Mouse (Mus musculus) CH12.LX (cell line): ENCODE measurements around the gene Samd4b. TPM values are rescaled to one million over a fixed set of nuclear protein-coding genes. Genes with fewer than 3 reads are reported as not detected.

Experiments used
- DNase-seq: peaks from one replicate; pipeline ENCODE4 v3.0.0-alpha.2; 2013; ENCODE audit errors: extremely low read depth
- H3K27ac ChIP-seq: 2 replicates; pipeline ENCODE4 v1.5.1; 2012; ENCODE audit warnings: low read depth, mild to moderate bottlenecking, control low read depth, moderate library complexity; ENCODE audit not compliant: insufficient read depth
- H3K27me3 ChIP-seq: replicated peaks from 2 replicates; pipeline ENCODE3; 2012; ENCODE audit warnings: inconsistent platforms
- H3K36me3 ChIP-seq, 2 experiments: replicated peaks in 1 of 2; 2 replicates each; pipeline versions ENCODE3 to v1.6.1; 2012; ENCODE audit warnings: inconsistent platforms in 1 of 2, low read length in 1 of 2, mild to moderate bottlenecking in 1 of 2, mixed read lengths in 1 of 2, moderate library complexity in 1 of 2; ENCODE audit not compliant: control insufficient read depth in 1 of 2, insufficient read depth in 1 of 2
- H3K4me1 ChIP-seq, 2 experiments: 2 replicates each; pipeline ENCODE4 v1.6.1; 2012; ENCODE audit warnings: inconsistent platforms in 1 of 2, moderate library complexity in 1 of 2; ENCODE audit not compliant: insufficient read depth in 2 of 2, control insufficient read depth in 1 of 2
- H3K4me2 ChIP-seq: 2 replicates; pipeline ENCODE4 v1.6.1; 2012; ENCODE audit warnings: low read depth, mild to moderate bottlenecking, control low read depth; ENCODE audit not compliant: poor library complexity, insufficient read depth, severe bottlenecking
- H3K4me3 ChIP-seq, 3 experiments: fragments of 150-350 bp in 1 of 3; sonication (generic) in 1 of 3; replicated peaks in 1 of 3; 2 replicates each; pipeline versions ENCODE3 to v1.5.1; 2011 to 2012; ENCODE audit warnings: low read depth in 2 of 3, low read length in 2 of 3, mild to moderate bottlenecking in 2 of 3, moderate library complexity in 2 of 3, control low read depth in 1 of 3, improper control_type of control experiment in 1 of 3, inconsistent platforms in 1 of 3, mixed read lengths in 1 of 3; ENCODE audit not compliant: poor library complexity in 1 of 3
- H3K79me2 ChIP-seq: replicated peaks from 2 replicates; pipeline ENCODE4 v1.6.1; 2012; ENCODE audit warnings: mild to moderate bottlenecking, moderate library complexity; ENCODE audit not compliant: control insufficient read depth, poor library complexity, insufficient read depth, severe bottlenecking; ENCODE audit errors: extremely low read depth
- H3K9ac ChIP-seq: 2 replicates; pipeline ENCODE4 v1.6.1; 2012; ENCODE audit warnings: low read depth, mild to moderate bottlenecking, control low read depth, moderate library complexity; ENCODE audit not compliant: insufficient read depth
- H3K9me3 ChIP-seq: replicated peaks from 2 replicates; pipeline ENCODE3; 2012; ENCODE audit warnings: low read length, inconsistent platforms, mixed read lengths
- CHD2 ChIP-seq: IDR thresholded peaks from 2 replicates; pipeline ENCODE4 v1.6.1; 2011; ENCODE audit warnings: low read length, improper control_type of control experiment
- CTCF ChIP-seq, 2 experiments: IDR thresholded peaks in 1 of 2; conservative IDR thresholded peaks in 1 of 2; 2 replicates each; pipeline ENCODE4 v1.5.1; 2011 to 2012; ENCODE audit warnings: low read depth in 2 of 2, low read length in 2 of 2, improper control_type of control experiment in 1 of 2, inconsistent platforms in 1 of 2, mild to moderate bottlenecking in 1 of 2, moderate library complexity in 1 of 2
- E2F4 ChIP-seq: IDR thresholded peaks from 2 replicates; pipeline ENCODE4 v1.6.1; 2011; ENCODE audit warnings: low read depth, low read length, improper control_type of control experiment; ENCODE audit not compliant: insufficient replicate concordance
- ELF1 ChIP-seq: IDR thresholded peaks from 2 replicates; pipeline ENCODE4 v1.6.1; 2014; ENCODE audit warnings: low read depth, mild to moderate bottlenecking, inconsistent platforms, low read length, improper control_type of control experiment
- EP300 ChIP-seq: IDR thresholded peaks from 2 replicates; pipeline ENCODE4 v1.6.1; 2011; ENCODE audit warnings: low read length, improper control_type of control experiment
- JUN ChIP-seq: IDR thresholded peaks from 2 replicates; pipeline ENCODE4 v1.6.1; 2011; ENCODE audit warnings: low read depth, mild to moderate bottlenecking, low read length, improper control_type of control experiment, moderate library complexity; ENCODE audit not compliant: insufficient read depth
- KAT2A ChIP-seq: IDR thresholded peaks from 2 replicates; pipeline ENCODE4 v1.6.1; 2012; ENCODE audit warnings: low read length, improper control_type of control experiment, inconsistent platforms; ENCODE audit not compliant: insufficient replicate concordance
- MAZ ChIP-seq: IDR thresholded peaks from 2 replicates; pipeline ENCODE4 v1.6.1; 2012; ENCODE audit warnings: low read depth, mild to moderate bottlenecking, inconsistent platforms, low read length, improper control_type of control experiment, moderate library complexity
- MXI1 ChIP-seq: IDR thresholded peaks from 2 replicates; pipeline ENCODE4 v1.6.1; 2011; ENCODE audit warnings: mild to moderate bottlenecking, low read depth, low read length, improper control_type of control experiment
- MYC ChIP-seq: IDR thresholded peaks from 2 replicates; pipeline ENCODE4 v1.6.1; 2011; ENCODE audit warnings: low read depth, mild to moderate bottlenecking, improper control_type of control experiment, low read length
- NRF1 ChIP-seq: IDR thresholded peaks from 2 replicates; pipeline ENCODE4 v1.6.1; 2014; ENCODE audit warnings: low read depth, mild to moderate bottlenecking, inconsistent platforms, low read length, improper control_type of control experiment, moderate library complexity
- PAX5 ChIP-seq: IDR thresholded peaks from 2 replicates; pipeline ENCODE4 v1.6.1; 2012; ENCODE audit warnings: low read length, inconsistent platforms, mixed read lengths
- POLR2A ChIP-seq: IDR thresholded peaks from 2 replicates; pipeline ENCODE4 v1.6.1; 2011; ENCODE audit warnings: low read depth, mild to moderate bottlenecking, improper control_type of control experiment, low read length
- POLR2AphosphoS2 ChIP-seq: IDR thresholded peaks from 2 replicates; pipeline ENCODE4 v1.6.1; 2011; ENCODE audit warnings: low read depth, low read length, improper control_type of control experiment
- RCOR1 ChIP-seq: conservative IDR thresholded peaks from 2 replicates; pipeline ENCODE4 v1.6.1; 2012; ENCODE audit warnings: low read depth, mild to moderate bottlenecking, inconsistent platforms, low read length, improper control_type of control experiment
- TBP ChIP-seq: conservative IDR thresholded peaks from 2 replicates; pipeline ENCODE4 v1.6.1; 2011; ENCODE audit warnings: low read depth, low read length, improper control_type of control experiment
- TCF12 ChIP-seq: IDR thresholded peaks from 2 replicates; pipeline ENCODE4 v1.6.1; 2014; ENCODE audit warnings: low read depth, mild to moderate bottlenecking, inconsistent platforms, low read length, improper control_type of control experiment
- USF2 ChIP-seq: conservative IDR thresholded peaks from 2 replicates; pipeline ENCODE4 v1.6.1; 2011; ENCODE audit warnings: low read depth, low read length, improper control_type of control experiment
- ZC3H11A ChIP-seq: IDR thresholded peaks from 2 replicates; pipeline ENCODE4 v1.6.1; 2012; ENCODE audit warnings: low read depth, mild to moderate bottlenecking, inconsistent platforms, low read length, improper control_type of control experiment
- ZKSCAN1 ChIP-seq: IDR thresholded peaks from 2 replicates; pipeline ENCODE4 v1.6.1; 2012; ENCODE audit warnings: low read depth, inconsistent platforms, low read length, improper control_type of control experiment, borderline replicate concordance
- ZNF384 ChIP-seq: IDR thresholded peaks from 2 replicates; pipeline ENCODE4 v1.6.1; 2012; ENCODE audit warnings: low read depth, low read length, improper control_type of control experiment, inconsistent platforms
- dilution Hi-C: fragments of 300-500 bp; cut with MboI; formaldehyde crosslinking; loops from 2 replicates; pipeline ENCODE4 v1.14.3; 2020; ENCODE audit warnings: low sequenced_read_pairs; ENCODE audit not compliant: extremely low pct_unique_long_range_greater_than_20kb, extremely low pct_ligation_motif_present
- in situ Hi-C: fragments of 300-500 bp; cut with MboI; formaldehyde crosslinking; loops from 3 replicates; pipeline ENCODE4 v1.14.3; 2019; ENCODE audit warnings: low sequenced_read_pairs, low pct_ligation_motif_present, low pct_unique_long_range_greater_than_20kb, mixed read lengths
- polyA plus RNA-seq: library from polyadenylated mRNA; unstranded; fragments of >175 nt; gene quantifications from 2 replicates; pipeline ENCODE4 v1.2.1, GENCODE M21; 2012; ENCODE audit warnings: low read depth; ENCODE audit not compliant: insufficient read length
- total RNA-seq, 2 experiments: library from RNA; depleted of rRNA; stranded (reverse); fragments of 300-350 nt in 1 of 2; fragments of >200 nt in 1 of 2; gene quantifications; 2 replicates each; pipeline ENCODE4 v1.2.3; 2012 to 2014

Samd4b gene
- total and polyA plus RNA-seq, 3 experiments: 3.7 to 24.6 (median 10.0) TPM

GRCm38 (mm10) chr7:28464416-28465212 lies 133.3 kb downstream of the Samd4b start:
- dilution Hi-C loops (no loop called here), in situ Hi-C loops (no loop called here)
- H3K27me3 ChIP-seq: no peaks in the 10 kb centered on the region
- no peaks in the 10 kb centered on the region for H3K79me2 ChIP-seq
- H3K27ac ChIP-seq: no peak overlapping the region
- H3K9me3 ChIP-seq: no peaks in the 10 kb centered on the region
- H3K9ac ChIP-seq: 0 out of 2 replicates have a peak overlapping the region, but pooled peaks have one; percentile 9
- H3K4me2 ChIP-seq: peak overlapping the region; percentile 71
- DNase-seq: peak; percentile 90
- peak overlapping the region in 1 of 3 experiments; percentile 31 for H3K4me3 ChIP-seq
- peaks cover 7 to 24% of the 10 kb centered on the region in 2 experiments; a peak in 3 of 4 replicates for H3K4me1 ChIP-seq
- TF ChIP-seq CHD2 (peak; percentile 79), ELF1 (no peak), NRF1 (peak; percentile 61), USF2 (no peak), POLR2A (peak; percentile 68), ZKSCAN1 (no peak), KAT2A (no peak), TBP (0 out of 2 replicates have a peak, but pooled peaks have one; percentile 36)
- TF ChIP-seq, all 38 proteins: peak for 4
- peaks cover 10 to 11% of the 10 kb centered on the region in 2 experiments for H3K36me3 ChIP-seq

DNA sequence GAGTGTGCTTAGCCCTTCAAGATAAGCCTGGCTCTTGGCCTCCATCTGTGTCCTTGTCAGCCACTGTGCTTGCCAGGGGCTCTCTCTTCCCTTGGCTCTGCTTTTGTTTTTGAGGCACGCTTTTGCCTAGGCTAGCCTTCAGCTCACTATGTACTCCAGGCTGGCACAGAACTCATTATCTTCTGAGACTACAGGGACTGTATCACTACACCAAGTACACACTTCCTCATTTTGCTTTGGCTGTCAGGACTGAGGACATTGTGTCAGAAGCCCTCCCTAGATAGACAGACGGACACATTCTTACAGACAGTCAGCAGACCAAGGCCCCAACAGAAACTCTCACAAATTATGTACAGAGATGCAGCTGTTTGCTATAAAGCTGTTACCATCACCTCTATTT lies 135.2 kb downstream of the Samd4b start:
- H3K4me2 ChIP-seq: no peak overlapping the region
- dilution Hi-C loops: no loop called here
- DNase-seq: no peak
- peaks cover 7 to 24% of the 10 kb centered on the region in 2 experiments; a peak in 3 of 4 replicates for H3K4me1 ChIP-seq
- no peak overlapping the region for H3K27ac ChIP-seq
- no peak overlapping the region for H3K9ac ChIP-seq
- no peak overlapping the region for H3K4me3 ChIP-seq
- no peaks in the 10 kb centered on the region for H3K79me2 ChIP-seq
- H3K27me3 ChIP-seq: no peaks in the 10 kb centered on the region
- no peaks in the 10 kb centered on the region for H3K9me3 ChIP-seq
- in situ Hi-C loops: no loop called here
- peaks cover 18 to 23% of the 10 kb centered on the region in 2 experiments for H3K36me3 ChIP-seq
- TF ChIP-seq JUN (no peak), ZC3H11A (no peak)

- Histone ChIP-seq H3K36me3 (peaks cover 10 to 16% of the 10 kb centered on the region in 2 experiments), H3K9me3 (no peaks in the 10 kb centered on the region)
- DNase-seq: no peak
- TF ChIP-seq MAZ (no peak), POLR2AphosphoS2 (no peak), CTCF (conservative IDR thresholded peaks at IDR 0.05 in 1 of 2, IDR thresholded peaks at IDR 0.05 in 1 of 2; ENCODE audit: low read depth in 2 of 2, low read length in 2 of 2) (no peak), CHD2 (no peak), MYC (no peak), MXI1 (no peak), KAT2A (no peak), ZNF384 (no peak), E2F4 (no peak), TCF12 (no peak), EP300 (no peak), TBP (no peak), RCOR1 (no peak), PAX5 (no peak)
- TF ChIP-seq, all 38 proteins: peak for 0
- H3K27me3 ChIP-seq: no peaks in the 10 kb centered on the region
- dilution Hi-C loops (no loop called here), in situ Hi-C loops (no loop called here)
- H3K4me3 ChIP-seq: no peak overlapping the region
- H3K79me2 ChIP-seq: no peaks in the 10 kb centered on the region
- peaks cover 7 to 22% of the 10 kb centered on the region in 2 experiments; a peak in 3 of 4 replicates for H3K4me1 ChIP-seq
- no peak overlapping the region for H3K4me2 ChIP-seq
- no peak overlapping the region for H3K9ac ChIP-seq
- no peak overlapping the region for H3K27ac ChIP-seq
These were observed 137.6 kb downstream of the Samd4b start for GRCm38 (mm10) chr7:28460361-28460760.
